Mouse (Mus musculus) adrenal gland, postnatal 10 days (tissue): ENCODE data around the gene Syap1. TPM values are rescaled to one million over a fixed set of nuclear protein-coding genes. Genes with fewer than 3 reads are reported as not detected.
A peak's percentile ranks its signal among the peaks of the same experiment; 100 is the strongest.
"Not testable (repeated sequence)": the region's sequence is repeated elsewhere in the genome, so short reads cannot be mapped to it uniquely, and the experiment has no call there.

Source experiments
- DNase-seq: peaks from one replicate; pipeline ENCODE4 v3.0.0; 2021; ENCODE audit warnings: mixed read lengths
- microRNA-seq: library from miRNA; unstranded; fragments of <30 nt; microRNA quantifications from one replicate; pipeline ENCODE4 v1.2.0, GENCODE M21; 2021
- total RNA-seq, 2 experiments: library from RNA; stranded (reverse); gene quantifications; 2 replicates each; pipeline ENCODE4 v1.2.3; 2021

Syap1 gene
- total RNA-seq, 2 experiments from 2014 or later, result 67.1 to 73.8 TPM

GRCm38 (mm10) chrX:162830313-162830712 lies 57.9 kb downstream of the Syap1 start:
- DNase-seq, result not testable (repeated sequence)

GRCm38 (mm10) chrX:162829741-162830140 lies 58.5 kb downstream of the Syap1 start:
- DNase-seq, result peak; percentile 20

GRCm38 (mm10) chrX:162829203-162829708 lies 59.0 kb downstream of the Syap1 start, which contains the start of gene Txlng:
Gene Txlng, minus strand, starts transcription at chrX:162829454.
- peak; percentile 94 for DNase-seq

- DNase-seq, result peak; percentile 8
These were observed 59.5 kb downstream of the Syap1 start for GRCm38 (mm10) chrX:162828783-162829182.

GRCm38 (mm10) chrX:162828016-162828415 lies 60.2 kb downstream of the Syap1 start:
- DNase-seq, result peak; percentile 27

Small RNA genes within 50 kb of the gene (microRNA-seq; reads per million reads assigned to microRNA genes)
- not detected for gene Mir3473a

Other genes starting within 250 kb of the Syap1 start
- gene Reps2, start 244.8 kb downstream of the Syap1 start, total RNA-seq, result 1 to 10 TPM; 4.0 to 6.2 TPM
- gene Rbbp7, start 128.0 kb downstream of the Syap1 start, total RNA-seq, result 100 to 1,000 TPM; 174 to 178 TPM
- 10 to 100 TPM; 24.4 to 31.0 TPM for gene Txlng, start 59.0 kb downstream of the Syap1 start, total RNA-seq
- gene Ctps2, start 12.8 kb upstream of the Syap1 start, total RNA-seq, result 10 to 100 TPM; 72.6 to 79.7 TPM
- gene S100g, start 76.2 kb upstream of the Syap1 start, total RNA-seq, result 1 to 10 TPM; 1.7 TPM